In genomic region chr8:29290386-29290785, GRCm38 (mm10) we compare ENCODE assay signal across 8 mouse cellular contexts.
DNase-seq lines count a peak whose midpoint lies in the region; ATAC-seq and TF ChIP-seq lines count a peak whose summit lies in the region.

No protein-coding gene starts in this region.

- H3K9me3 ChIP-seq in heart, embryonic 11.5 days (replicated peaks; ENCODE audit: control insufficient read depth, low read length), result no peaks in the 10 kb centered on the region
- H3K9me3 ChIP-seq in ES-Bruce4 (replicated peaks; ENCODE audit: control insufficient read depth, insufficient read depth, low read length, poor library complexity, severe bottlenecking), result no peaks in the 10 kb centered on the region
- H3K9me3 ChIP-seq in hindbrain, postnatal 0 days (ENCODE audit: low read length), result no peaks in the 10 kb centered on the region
- no peaks in the 10 kb centered on the region for H3K9me3 ChIP-seq in lung, embryonic 14.5 days (ENCODE audit: low read depth, low read length)

- no peak for TF ChIP-seq EP300 in heart, adult 2 months (IDR thresholded peaks at IDR 0.05; ENCODE audit: insufficient read depth, low read depth, low read length)
- TF ChIP-seq EP300 in ES-Bruce4 (IDR thresholded peaks at IDR 0.05; ENCODE audit: insufficient read depth, low read depth, low read length), result no peak

- no peaks in the 10 kb centered on the region for H3K79me2 ChIP-seq in heart, adult 2 months (replicated peaks; ENCODE audit: control insufficient read depth, insufficient read depth, low read length)

- no peaks in the 10 kb centered on the region for H3K27me3 ChIP-seq in heart, adult 2 months (ENCODE audit: control insufficient read depth, insufficient read depth, low read length)
- no peaks in the 10 kb centered on the region for H3K27me3 ChIP-seq in heart, embryonic 11.5 days (ENCODE audit: control insufficient read depth, insufficient read depth, low read length)
- H3K27me3 ChIP-seq in ES-Bruce4 (ENCODE audit: control insufficient read depth, insufficient read depth, low read length, poor library complexity, severe bottlenecking), result no peaks in the 10 kb centered on the region; the same call in 1 of the 2 replicates
- no peaks in the 10 kb centered on the region for H3K27me3 ChIP-seq in hindbrain, postnatal 0 days (ENCODE audit: insufficient read depth, low read length)
- no peaks in the 10 kb centered on the region for H3K27me3 ChIP-seq in lung, embryonic 14.5 days (ENCODE audit: insufficient read depth, low read length)

- ATAC-seq in heart, embryonic 11.5 days (replicated peaks; ENCODE audit: insufficient number of reproducible peaks, low FRiP score, low TSS enrichment), result no peak
- no peak for ATAC-seq in hindbrain, postnatal 0 days
- ATAC-seq in lung, embryonic 14.5 days (ENCODE audit: insufficient read depth), result no peak

- H3K4me2 ChIP-seq in heart, embryonic 11.5 days, result no peak overlapping the region
- H3K4me2 ChIP-seq in hindbrain, postnatal 0 days (ENCODE audit: low read depth, low read length), result no peak overlapping the region
- H3K4me2 ChIP-seq in lung, embryonic 14.5 days, result no peak overlapping the region

- no peak for DNase-seq in heart, adult 2 months
- DNase-seq in cerebellum, postnatal 36 days, result peak; percentile 23 to 29
- peak; percentile 78 for DNase-seq in hindbrain, postnatal 0 days (ENCODE audit: low spot score)
- peak; percentile 55 for DNase-seq in lung, embryonic 14.5 days
- DNase-seq in urinary bladder, postnatal 10 days (ENCODE audit: low spot score), result no peak
- DNase-seq in T-cell, adult 2 months (ENCODE audit: low spot score), result no peak

- no peaks in the 10 kb centered on the region for H3K36me3 ChIP-seq in heart, adult 2 months (ENCODE audit: control insufficient read depth, insufficient read depth, low read length)
- no peaks in the 10 kb centered on the region for H3K36me3 ChIP-seq in heart, embryonic 11.5 days (ENCODE audit: control insufficient read depth, insufficient read depth, low read length)
- no peaks in the 10 kb centered on the region for H3K36me3 ChIP-seq in ES-Bruce4 (ENCODE audit: control insufficient read depth, insufficient read depth, low read length, poor library complexity, severe bottlenecking)
- no peaks in the 10 kb centered on the region for H3K36me3 ChIP-seq in hindbrain, postnatal 0 days (ENCODE audit: insufficient read depth, low read length)
- no peaks in the 10 kb centered on the region for H3K36me3 ChIP-seq in lung, embryonic 14.5 days (ENCODE audit: insufficient read depth)

- H3K9ac ChIP-seq in heart, adult 2 months (ENCODE audit: low read depth, low read length), result no peak overlapping the region
- H3K9ac ChIP-seq in heart, embryonic 11.5 days (ENCODE audit: low read depth, low read length), result no peak overlapping the region
- H3K9ac ChIP-seq in ES-Bruce4 (ENCODE audit: low read depth, poor library complexity, severe bottlenecking), result no peak overlapping the region
- no peak overlapping the region for H3K9ac ChIP-seq in hindbrain, postnatal 0 days (replicated peaks; ENCODE audit: low read length)
- no peak overlapping the region for H3K9ac ChIP-seq in lung, embryonic 14.5 days

- intact Hi-C loops in heart, adult 2 months (cut with DNase I), result no loop called here

- TF ChIP-seq CTCF in heart, adult 2 months (IDR thresholded peaks at IDR 0.05), result peak; percentile 59
- TF ChIP-seq CTCF in ES-Bruce4 (IDR thresholded peaks at IDR 0.05; ENCODE audit: low read depth, low read length), result peak; percentile 55
- peak; percentile 83 for TF ChIP-seq CTCF in hindbrain, postnatal 0 days (IDR thresholded peaks at IDR 0.05; ENCODE audit: low read depth)
- peak; percentile 66 for TF ChIP-seq CTCF in lung, embryonic 14.5 days (IDR thresholded peaks at IDR 0.05; ENCODE audit: low read depth)

- H3K27ac ChIP-seq in heart, adult 2 months, result no peak overlapping the region
- no peak overlapping the region for H3K27ac ChIP-seq in heart, embryonic 11.5 days (ENCODE audit: low read depth, low read length)
- H3K27ac ChIP-seq in ES-Bruce4 (ENCODE audit: insufficient read depth, low read length), result no peak overlapping the region
- no peak overlapping the region for H3K27ac ChIP-seq in hindbrain, postnatal 0 days
- no peak overlapping the region for H3K27ac ChIP-seq in lung, embryonic 14.5 days (ENCODE audit: low read depth)

- H3K4me3 ChIP-seq in heart, adult 2 months, result no peak overlapping the region
- H3K4me3 ChIP-seq in heart, embryonic 11.5 days (ENCODE audit: low read depth, low read length), result no peak overlapping the region
- H3K4me3 ChIP-seq in ES-Bruce4 (ENCODE audit: low read depth, low read length), result no peak overlapping the region
- H3K4me3 ChIP-seq in hindbrain, postnatal 0 days (ENCODE audit: low read length), result no peak overlapping the region
- no peak overlapping the region for H3K4me3 ChIP-seq in lung, embryonic 14.5 days (ENCODE audit: low read depth, low read length)

- WGBS in heart, adult 2 months, result 4% methylated on average over 6 of the region's 6 CpGs
- 7% methylated on average over 6 of the region's 6 CpGs for WGBS in heart, embryonic 11.5 days (ENCODE audit: insufficient replicate concordance)
- 4% methylated on average over 6 of the region's 6 CpGs for WGBS in hindbrain, postnatal 0 days
- 5% methylated on average over 6 of the region's 6 CpGs for WGBS in lung, embryonic 14.5 days

- no peak for TF ChIP-seq POLR2A in heart, adult 2 months (IDR thresholded peaks at IDR 0.05; ENCODE audit: insufficient read depth, low read depth, low read length)
- no peak for TF ChIP-seq POLR2A in ES-Bruce4 (IDR thresholded peaks at IDR 0.05; ENCODE audit: insufficient read depth, low read length)

- no peaks in the 10 kb centered on the region for H3K4me1 ChIP-seq in heart, adult 2 months (ENCODE audit: control insufficient read depth, insufficient read depth, low read length)
- no peaks in the 10 kb centered on the region for H3K4me1 ChIP-seq in heart, embryonic 11.5 days (ENCODE audit: control insufficient read depth, insufficient read depth, low read length)
- no peaks in the 10 kb centered on the region for H3K4me1 ChIP-seq in ES-Bruce4 (ENCODE audit: control insufficient read depth, insufficient read depth, low read length)
- no peaks in the 10 kb centered on the region for H3K4me1 ChIP-seq in hindbrain, postnatal 0 days (ENCODE audit: insufficient read depth, low read length)
- H3K4me1 ChIP-seq in lung, embryonic 14.5 days (ENCODE audit: insufficient read depth), result no peaks in the 10 kb centered on the region

Comparison
In these comparisons a context has a peak if more than half of its experiments do, and no peak if none do; other contexts are left out.
1. DNase-seq: peak in cerebellum, postnatal 36 days (2 of 2), hindbrain, postnatal 0 days (single experiment) and lung, embryonic 14.5 days (single experiment); none in heart, adult 2 months (0 of 2), urinary bladder, postnatal 10 days (single experiment) and T-cell, adult 2 months (single experiment).
2. Peak in every context shown above with its lines, with median percentiles within 50 percentile points of each other: CTCF ChIP-seq.